Mouse (Mus musculus) embryonic fibroblast, embryonic 13.5 days (primary cell): ENCODE measurements at regions not wholly inside any gene's neighbourhood (a gene's known extent, or its start where the extent isn't known, plus 50 kb on each side); places are given as distances from the start of the nearest gene placed in this dataset.

Source experiments
- H3K27ac ChIP-seq: 2 replicates; pipeline ENCODE4 v1.5.1; 2012; ENCODE audit warnings: low read length, control low read depth, inconsistent platforms; ENCODE audit not compliant: insufficient read depth
- H3K4me1 ChIP-seq: 2 replicates; pipeline ENCODE4 v1.6.1; 2011; ENCODE audit warnings: low read length; ENCODE audit not compliant: control insufficient read depth, insufficient read depth
- H3K4me3 ChIP-seq: 2 replicates; pipeline ENCODE4 v1.5.1; 2011; ENCODE audit warnings: mild to moderate bottlenecking, control low read depth, low read length; ENCODE audit not compliant: insufficient read depth
- CTCF ChIP-seq: IDR thresholded peaks from 2 replicates; pipeline ENCODE4 v1.5.1; 2011; ENCODE audit warnings: mild to moderate bottlenecking, control low read depth, low read length, moderate library complexity, borderline replicate concordance; ENCODE audit not compliant: insufficient read depth
- POLR2A ChIP-seq: IDR thresholded peaks from 2 replicates; pipeline ENCODE4 v1.6.1; 2011; ENCODE audit warnings: low read depth, mild to moderate bottlenecking, control low read depth, low read length, moderate library complexity

DNA sequence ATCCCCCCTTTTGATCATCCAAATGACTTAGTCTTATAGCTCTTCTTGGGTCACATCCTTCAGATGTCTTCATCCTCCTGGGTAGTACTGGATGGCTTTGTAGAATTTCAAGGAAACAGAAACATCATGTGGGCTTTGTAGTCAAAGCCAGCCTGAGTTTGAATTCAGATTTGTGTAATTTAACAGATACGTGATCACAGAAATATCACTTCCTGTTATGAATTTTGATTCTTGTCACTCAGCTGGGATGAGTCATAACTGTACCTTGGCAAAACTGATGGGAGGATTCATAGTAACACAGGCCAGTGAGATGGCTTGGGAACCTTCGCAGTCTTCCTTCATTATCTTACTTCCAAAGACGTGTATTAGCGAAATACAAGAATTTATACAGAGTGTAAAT lies 222.2 kb upstream of the 4930412O13Rik start:
- no peak overlapping the region for H3K4me3 ChIP-seq
- H3K27ac ChIP-seq = no peak overlapping the region
- TF ChIP-seq POLR2A (no peak), CTCF (no peak)
- no peaks in the 10 kb centered on the region for H3K4me1 ChIP-seq

DNA sequence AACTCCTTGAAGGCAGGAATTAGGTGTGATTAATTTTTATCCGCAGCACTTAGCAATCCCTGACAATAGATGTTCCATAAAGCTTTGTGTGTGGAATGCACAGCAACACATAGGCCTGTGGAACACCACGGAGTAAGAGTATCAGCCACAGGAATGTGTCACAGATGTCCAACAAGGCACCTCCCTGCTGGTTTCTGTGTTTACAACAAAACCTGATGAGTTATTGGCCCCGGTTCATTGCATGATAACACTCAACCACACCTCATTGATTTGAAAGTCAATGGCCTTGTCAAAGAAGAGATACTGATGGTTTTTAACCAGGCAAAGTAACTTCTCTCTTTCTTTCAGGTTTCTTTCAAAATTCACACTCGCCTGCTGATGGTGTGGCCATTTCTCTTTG lies 211.4 kb upstream of the 4930412O13Rik start:
- no peaks in the 10 kb centered on the region for H3K4me1 ChIP-seq
- H3K27ac ChIP-seq = no peak overlapping the region
- no peak for TF ChIP-seq CTCF
- TF ChIP-seq POLR2A = no peak
- no peak overlapping the region for H3K4me3 ChIP-seq

DNA sequence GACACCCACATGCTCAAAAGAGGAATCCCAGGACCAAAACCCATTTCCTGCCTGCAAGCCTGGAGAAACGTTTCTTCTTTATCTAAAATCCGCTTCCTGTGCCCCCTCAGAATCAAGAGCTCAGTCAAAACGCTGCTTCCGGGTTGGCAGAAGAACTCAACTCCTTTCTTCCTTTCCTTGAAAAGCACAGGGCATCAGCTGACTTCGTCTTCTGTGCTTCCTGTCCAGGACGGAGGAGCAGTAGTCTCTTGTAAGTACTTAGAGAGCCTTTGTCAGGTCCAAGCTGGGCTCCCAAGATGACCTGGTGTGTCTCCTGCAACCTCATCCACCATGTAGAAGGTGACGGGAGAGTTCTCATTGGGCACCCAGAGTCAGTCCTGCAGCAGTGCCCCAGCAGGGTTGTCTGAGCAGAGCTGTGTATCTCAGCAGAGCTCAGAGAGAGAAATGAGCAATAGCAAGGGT lies 199.3 kb upstream of the 4930412O13Rik start:
- no peak overlapping the region for H3K4me3 ChIP-seq
- no peaks in the 10 kb centered on the region for H3K4me1 ChIP-seq
- no peak for TF ChIP-seq POLR2A
- TF ChIP-seq CTCF = no peak
- H3K27ac ChIP-seq = no peak overlapping the region

DNA sequence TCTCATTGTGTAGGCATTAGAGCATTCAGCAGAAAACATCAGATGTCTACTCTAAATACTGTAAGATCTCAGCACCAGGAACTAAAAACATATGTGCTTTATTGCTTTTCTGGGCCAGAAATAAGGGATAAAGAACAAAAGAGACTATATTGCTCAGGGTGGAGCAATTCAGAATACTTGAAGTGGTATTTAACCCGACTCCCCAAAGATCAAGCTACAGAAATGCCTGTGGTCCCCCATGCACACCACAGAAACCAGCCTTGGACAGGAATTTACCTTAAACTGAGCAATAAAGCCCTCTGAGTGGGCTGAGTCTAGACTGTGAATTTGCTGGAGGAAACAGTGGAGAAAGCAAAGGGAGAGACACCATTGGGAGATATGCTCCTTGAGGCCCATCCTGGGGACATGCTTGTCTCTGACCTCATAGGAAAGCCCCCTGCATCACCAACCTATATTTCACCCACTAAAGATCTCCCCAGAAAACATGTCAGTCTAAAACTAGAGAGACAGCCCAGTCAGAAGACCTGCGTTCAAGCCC lies 197.3 kb upstream of the 4930412O13Rik start:
- Histone ChIP-seq H3K27ac (no peak overlapping the region), H3K4me3 (no peak overlapping the region), H3K4me1 (no peaks in the 10 kb centered on the region)
- TF ChIP-seq CTCF (no peak), POLR2A (no peak)

DNA sequence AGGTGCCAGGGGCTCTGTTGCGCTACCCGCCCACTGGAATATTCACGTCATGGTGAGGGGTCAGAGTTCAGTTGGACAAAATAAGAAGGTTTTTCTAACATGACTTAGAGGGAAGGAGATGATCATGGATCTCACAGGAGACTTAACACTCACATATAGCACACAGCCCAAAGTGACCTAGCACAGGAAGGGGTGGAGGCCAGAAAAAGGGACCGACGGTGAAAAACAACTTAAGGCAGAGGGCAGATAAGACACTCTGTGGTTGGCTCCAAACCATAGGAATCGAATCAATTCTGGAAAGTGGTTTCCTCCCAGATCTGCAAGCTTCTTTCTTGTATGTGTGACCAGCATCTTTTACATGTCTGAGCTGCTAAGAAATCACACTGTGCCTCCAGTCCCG lies 192.9 kb upstream of the 4930412O13Rik start:
- TF ChIP-seq POLR2A (no peak), CTCF (no peak)
- Histone ChIP-seq H3K4me3 (no peak overlapping the region), H3K4me1 (no peaks in the 10 kb centered on the region), H3K27ac (no peak overlapping the region)

DNA sequence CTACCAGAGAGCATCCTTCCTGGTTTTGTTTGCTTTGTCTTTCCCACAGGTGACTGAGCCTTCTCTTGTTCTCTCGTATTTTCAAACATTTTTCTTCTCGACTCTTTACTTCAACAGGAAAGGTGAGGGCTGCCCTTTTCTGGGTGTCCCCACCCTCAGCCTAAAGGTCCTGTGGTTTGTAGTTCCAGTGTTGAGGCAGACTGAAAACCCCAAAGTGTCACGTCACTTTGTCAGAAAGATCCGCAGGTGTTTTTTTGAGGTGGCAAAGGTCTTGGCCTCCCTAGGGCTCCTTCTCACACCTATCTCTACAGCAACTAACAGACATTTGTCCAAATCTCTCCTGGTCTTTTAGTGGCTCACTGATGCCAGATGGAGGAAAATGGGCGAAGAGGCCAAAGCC lies 191.5 kb upstream of the 4930412O13Rik start:
- H3K4me1 ChIP-seq = no peaks in the 10 kb centered on the region
- no peak for TF ChIP-seq CTCF
- TF ChIP-seq POLR2A = no peak
- H3K4me3 ChIP-seq = no peak overlapping the region
- no peak overlapping the region for H3K27ac ChIP-seq

DNA sequence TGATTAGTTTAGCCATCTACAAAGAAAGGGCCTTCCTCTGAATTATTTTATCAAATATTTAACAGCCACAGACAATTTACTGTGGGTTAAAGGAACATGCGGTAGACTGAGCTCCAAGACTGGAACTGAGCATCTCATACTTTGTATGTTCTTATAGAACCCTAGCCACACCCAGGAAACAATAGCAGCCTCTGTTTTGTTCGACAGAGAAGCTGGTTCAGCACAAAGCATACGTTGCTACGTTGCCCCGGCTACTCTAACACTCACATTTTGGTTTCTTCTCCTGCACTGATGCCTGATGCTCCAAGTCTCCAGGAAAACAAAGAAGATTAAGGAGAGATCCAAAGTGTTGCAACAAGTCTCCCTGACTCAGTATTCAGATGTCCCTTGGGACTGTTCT lies 189.5 kb upstream of the 4930412O13Rik start:
- Histone ChIP-seq H3K27ac (no peak overlapping the region), H3K4me1 (no peaks in the 10 kb centered on the region), H3K4me3 (no peak overlapping the region)
- TF ChIP-seq CTCF (no peak), POLR2A (no peak)

DNA sequence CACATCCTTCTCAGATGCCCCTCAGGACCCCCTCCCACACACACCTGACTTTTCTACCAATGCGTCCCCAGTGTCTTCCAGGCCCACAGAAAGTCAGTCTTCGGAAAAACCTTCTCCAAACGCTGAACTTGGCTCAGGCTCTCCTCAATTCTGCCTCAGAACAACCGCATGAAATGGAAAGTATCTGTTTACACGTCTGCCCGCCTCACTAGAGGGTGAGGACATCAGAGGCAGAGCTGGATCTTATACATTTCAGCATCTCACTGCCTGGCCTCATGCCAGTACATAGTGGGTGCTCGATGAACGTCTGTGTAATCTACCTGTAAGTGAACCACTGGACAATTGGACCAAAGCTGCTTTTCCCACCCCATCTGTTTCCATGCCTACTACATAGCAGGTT lies 189.1 kb upstream of the 4930412O13Rik start:
- H3K4me1 ChIP-seq = no peaks in the 10 kb centered on the region
- no peak for TF ChIP-seq POLR2A
- no peak for TF ChIP-seq CTCF
- no peak overlapping the region for H3K4me3 ChIP-seq
- H3K27ac ChIP-seq = no peak overlapping the region

DNA sequence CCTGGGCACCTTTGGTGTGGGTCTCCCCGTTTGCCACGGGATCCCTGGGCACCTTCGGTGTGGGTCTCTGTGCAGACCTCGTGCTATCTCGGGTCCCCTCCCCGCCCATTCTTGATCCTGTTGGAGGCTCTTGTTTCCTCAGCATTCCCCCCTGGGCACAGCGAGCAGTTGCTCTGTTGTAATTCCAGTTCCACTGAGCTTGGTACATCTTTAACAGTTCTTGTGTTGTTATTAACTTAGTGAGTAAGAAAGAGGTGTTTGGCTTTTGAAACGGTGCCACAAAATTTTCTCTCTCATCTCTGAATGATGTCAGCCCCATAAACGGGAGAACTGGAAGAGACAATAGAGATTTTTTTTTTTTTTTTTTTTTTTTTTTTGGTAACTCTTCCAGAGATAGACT lies 187.7 kb upstream of the 4930412O13Rik start:
- no peak overlapping the region for H3K4me3 ChIP-seq
- TF ChIP-seq CTCF = no peak
- no peak for TF ChIP-seq POLR2A
- H3K4me1 ChIP-seq = no peaks in the 10 kb centered on the region
- H3K27ac ChIP-seq = no peak overlapping the region

DNA sequence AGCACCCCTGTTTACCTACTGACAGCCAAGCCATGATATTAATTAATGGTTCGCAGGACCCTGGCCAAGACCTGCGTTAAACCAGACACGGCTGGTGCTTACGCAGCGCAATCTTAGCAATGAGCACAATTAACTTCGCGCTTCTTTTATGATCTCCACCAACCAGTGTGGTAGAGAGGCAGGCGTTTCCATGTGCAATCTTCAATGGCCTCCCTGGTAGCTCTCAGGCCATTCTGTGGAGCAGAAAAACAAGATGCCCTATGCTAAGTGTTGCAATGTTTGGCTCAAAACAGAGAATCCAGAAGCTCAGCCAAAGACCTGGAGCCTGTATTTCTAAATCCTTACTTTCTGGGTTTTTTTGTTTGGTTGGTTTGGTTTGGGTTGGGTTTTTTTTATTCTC lies 186.9 kb upstream of the 4930412O13Rik start:
- TF ChIP-seq POLR2A (no peak), CTCF (no peak)
- H3K27ac ChIP-seq = no peak overlapping the region
- no peaks in the 10 kb centered on the region for H3K4me1 ChIP-seq
- H3K4me3 ChIP-seq = no peak overlapping the region
